Mouse (Mus musculus) left cerebral cortex, adult 8-10 months (tissue): ENCODE data around the gene March7. TPM values are rescaled to one million over a fixed set of nuclear protein-coding genes. Genes with fewer than 3 reads are reported as not detected.

Source experiments
- DNase-seq, 2 experiments: peaks; one replicate each; pipeline ENCODE4 v3.0.0; 2022; ENCODE audit warnings: low spot score in 2 of 2
- total RNA-seq, 4 experiments: library from RNA; stranded (reverse); gene quantifications; 2 replicates each; pipeline ENCODE4 v1.2.4; 2022

Gene March7
- total RNA-seq, result 10 to 100 TPM; 64.0 to 72.4 (median 66.5) TPM

DNA sequence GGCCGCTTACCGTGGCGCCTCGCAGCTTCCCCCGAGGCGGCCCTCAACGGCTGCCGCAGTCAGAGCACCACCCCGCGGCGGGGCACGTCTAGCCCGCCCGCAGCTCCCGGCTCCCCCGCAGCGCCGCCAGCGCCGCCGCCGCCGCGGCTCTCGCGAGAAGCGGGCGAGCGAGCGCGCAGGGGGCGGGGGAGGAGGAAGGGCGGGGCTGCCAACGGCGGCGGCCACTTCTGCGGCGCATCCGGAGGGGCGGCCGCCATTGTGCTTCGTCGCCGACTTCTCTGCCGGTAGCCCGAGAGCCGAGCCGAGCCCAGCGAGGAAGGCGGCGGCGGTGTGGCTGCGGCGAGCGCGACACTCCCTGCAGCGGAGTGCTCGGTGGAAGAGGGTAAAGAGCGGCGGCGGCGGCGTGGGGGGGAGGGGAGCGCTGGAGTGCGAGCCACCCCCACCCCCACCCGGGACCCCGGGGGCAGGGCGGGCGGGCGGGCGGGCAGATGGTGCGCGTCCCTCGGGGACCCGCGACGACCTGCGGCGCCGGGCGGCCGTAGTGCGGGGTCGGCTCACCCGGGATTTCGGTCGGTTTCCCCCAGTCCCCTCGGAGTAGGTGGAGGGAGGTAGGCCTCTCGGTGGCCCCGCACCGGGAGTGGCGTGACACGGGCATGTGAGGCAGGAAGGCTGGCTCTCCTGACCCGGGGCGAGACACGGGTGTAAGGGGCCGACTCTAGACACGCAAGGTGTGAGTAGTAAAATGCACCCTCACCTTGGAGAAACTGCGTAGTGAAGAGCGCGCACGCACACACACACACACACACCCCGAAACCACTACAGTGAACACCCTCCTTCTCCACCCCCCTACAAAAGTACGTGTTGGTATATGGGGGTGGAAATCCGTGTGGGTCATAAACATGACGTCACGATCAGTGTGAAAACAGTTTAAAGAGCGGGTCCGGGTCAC lies at the start of gene March7, which contains the start of gene Baz2b:
Gene March7 (plus strand): TSS at position 185 of the 949 bp plus-strand sequence.
Gene Baz2b (minus strand): TSS at position 137 of the 949 bp plus-strand sequence.
- peak; percentile 63 to 79 for DNase-seq

DNA sequence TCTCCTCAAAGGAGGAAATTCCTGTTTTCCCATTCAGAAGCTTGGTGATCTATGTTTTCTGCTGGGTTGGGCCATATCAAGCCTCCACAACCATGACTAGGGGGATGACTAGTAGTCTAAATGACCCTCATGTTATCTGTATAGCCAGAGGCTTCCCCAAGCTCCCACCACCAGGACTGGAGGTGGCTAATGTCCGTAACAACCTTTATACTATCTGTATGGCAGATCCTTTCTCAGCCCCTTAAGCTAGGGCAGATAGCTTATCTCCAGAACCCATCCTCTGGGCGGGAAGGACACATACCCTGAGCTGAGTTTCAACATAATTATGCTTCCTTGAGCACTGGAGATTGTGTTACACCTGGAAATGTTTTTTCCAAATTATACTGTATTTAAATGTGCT lies 45.9 kb upstream of the March7 start:
- DNase-seq, result no peak

DNA sequence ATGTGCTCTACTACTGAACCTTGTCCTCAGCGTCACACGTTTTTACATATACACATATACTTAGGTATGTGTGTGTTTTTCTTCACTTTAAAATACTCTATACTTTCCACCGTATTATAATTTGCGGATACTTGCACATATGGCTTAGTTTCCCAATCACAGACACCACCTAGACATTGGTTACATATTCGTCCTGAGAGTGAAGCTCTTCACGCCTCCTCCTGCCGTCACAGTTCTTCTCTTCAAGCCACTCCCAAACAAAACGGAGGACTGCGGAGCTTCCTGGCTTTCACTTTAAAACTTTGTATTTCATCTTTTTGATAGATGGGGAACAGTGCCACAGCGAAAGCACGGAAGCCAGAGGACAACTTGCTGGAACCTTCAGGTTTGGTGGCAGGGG lies 44.0 kb upstream of the March7 start:
- no peak for DNase-seq

DNA sequence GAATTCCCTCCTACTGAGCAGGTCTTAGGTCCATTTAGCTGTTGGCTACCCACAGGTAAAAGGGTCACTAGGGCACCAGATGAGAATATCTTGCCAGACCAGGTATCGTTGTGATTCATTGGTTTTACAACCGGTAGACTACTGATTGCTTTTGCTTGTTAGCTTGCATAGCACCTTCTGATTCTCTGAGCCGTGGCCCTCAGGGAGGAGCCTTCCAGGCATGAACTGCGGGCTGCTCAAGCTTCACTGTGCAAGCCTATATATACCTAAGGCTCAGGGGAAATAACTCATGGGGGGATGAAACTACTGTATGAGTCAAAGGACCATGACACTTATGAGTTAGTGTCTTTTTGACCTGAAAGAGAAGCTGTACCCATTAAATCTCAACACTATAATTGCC lies 42.8 kb upstream of the March7 start:
- no peak for DNase-seq

DNA sequence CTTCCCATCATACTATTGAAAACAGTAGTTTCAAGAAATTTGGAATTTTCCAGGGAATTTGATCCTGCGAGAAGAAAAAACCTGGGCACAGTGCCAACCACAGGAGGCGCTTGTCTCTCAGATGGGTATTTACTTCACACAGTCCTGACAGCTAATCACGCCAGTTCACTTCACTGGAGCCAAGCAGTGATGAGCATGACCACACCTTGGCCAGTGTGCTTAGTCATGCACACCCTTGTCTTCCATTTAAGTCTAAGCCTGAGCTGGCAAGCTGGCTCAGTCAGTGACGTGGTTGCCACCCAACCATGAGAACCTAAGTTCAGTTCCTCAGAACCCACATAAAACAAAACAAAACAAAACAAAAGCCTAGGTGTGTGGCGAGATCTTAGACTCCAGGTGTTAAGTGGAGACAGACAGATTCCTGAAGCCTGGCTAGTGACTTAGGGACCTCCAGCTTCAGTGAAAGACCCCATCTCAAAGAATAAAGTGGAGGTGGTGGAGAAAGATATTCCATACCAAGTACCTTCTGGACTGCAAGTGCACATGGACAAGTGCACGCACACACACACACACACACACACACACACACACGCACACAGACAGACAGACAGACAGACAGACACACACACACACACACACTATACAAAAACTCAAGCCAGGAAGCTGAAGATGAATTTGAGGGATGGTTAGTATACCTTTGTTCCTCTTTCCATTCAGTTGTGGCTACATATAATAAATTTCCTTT lies 37.7 kb upstream of the March7 start:
- peak in 1 of 2 experiments; percentile 11 for DNase-seq

DNA sequence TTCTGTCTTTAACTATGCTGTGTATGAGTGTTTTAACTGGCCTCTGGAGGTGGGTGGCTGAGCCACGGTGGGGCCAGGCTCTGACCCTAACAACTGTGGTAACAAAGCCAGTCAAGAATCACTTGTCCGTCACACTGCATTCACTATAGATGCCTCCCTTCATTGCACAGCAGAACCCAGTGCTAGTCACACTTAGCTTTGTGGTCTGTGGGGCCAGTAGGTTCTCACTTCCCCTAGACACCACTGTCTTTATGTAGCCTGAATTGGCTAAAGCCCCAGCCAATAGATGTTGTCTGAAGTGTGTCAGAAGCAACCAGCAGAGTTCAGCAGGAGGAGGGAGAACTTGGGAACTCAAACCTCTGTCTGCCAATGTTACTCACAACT lies 37.2 kb upstream of the March7 start:
- no peak for DNase-seq

DNA sequence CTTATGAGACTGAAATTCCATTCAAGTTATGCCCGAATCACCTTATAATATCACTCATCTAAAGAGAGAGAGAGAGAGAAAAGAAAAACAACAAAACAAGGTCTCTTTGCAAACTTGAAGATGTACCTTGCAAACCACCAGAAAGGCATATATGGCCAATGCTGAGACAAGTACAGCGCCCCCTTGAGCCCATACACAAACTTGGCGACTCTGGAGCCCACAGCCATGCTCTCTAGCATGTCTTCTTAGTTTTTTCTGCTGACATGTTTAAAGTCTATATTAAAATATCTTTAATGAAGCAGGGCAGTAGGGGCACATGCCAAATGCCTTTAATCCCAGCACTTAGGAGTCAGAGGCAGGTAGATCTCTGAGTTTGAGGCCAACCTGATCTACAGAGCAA lies 36.5 kb upstream of the March7 start:
- DNase-seq, result no peak

DNA sequence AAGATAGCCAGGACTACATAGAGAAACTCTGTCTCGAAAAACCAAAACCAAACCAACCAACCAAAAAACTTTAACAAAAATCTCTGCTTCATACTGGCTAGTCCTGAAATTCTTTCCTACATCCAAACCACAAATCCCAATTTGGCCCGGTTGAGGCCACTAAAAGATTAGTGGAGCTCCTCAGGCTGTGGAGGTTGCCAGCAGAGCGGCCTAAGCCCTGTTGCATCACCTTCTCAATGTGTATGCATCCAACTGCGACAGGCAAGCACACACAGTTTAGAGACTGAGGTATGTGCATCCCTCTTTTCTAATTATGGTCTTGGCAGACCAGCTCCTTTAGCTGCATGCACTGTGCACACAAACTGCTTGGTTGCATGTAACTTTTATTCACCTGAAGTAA lies 36.1 kb upstream of the March7 start:
- DNase-seq, result no peak

DNA sequence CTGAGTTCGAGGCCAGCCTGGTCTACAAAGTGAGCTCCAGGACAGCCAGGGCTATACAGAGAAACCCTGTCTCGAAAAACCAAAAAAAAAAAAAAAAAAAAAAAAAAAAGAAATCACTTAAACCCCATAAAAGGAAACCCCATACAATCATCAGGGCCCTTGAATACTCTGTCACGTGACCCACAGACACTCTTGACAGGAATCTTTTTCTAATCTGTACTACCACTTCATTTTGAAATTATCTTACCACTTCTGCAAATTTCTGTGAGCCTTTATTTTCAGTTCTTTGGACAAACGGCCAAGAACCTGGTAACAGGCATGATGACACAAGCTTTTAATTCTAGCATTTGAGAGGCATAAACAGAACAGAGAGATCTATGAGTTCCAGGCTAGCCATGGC lies 34.6 kb upstream of the March7 start:
- DNase-seq, result no peak

DNA sequence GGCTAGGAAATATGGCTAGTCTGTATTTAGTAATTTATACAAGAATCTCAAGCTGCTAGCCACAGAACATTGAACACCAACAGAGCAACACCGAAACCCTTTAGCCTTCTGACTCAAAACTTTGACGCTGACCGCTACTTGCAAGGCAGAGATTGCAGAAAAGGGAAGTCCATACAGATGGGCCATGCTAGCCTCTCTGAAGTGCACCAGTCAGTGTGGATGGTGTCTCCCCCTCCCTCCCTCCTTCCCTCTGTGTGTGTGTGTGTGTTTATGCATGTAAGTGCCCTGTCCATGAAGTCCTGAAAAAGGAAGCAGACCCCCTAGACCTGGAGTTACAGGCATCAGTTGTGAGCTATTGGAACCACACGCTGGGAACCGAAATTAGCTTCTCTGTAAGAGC lies 33.6 kb upstream of the March7 start:
- no peak for DNase-seq

DNA sequence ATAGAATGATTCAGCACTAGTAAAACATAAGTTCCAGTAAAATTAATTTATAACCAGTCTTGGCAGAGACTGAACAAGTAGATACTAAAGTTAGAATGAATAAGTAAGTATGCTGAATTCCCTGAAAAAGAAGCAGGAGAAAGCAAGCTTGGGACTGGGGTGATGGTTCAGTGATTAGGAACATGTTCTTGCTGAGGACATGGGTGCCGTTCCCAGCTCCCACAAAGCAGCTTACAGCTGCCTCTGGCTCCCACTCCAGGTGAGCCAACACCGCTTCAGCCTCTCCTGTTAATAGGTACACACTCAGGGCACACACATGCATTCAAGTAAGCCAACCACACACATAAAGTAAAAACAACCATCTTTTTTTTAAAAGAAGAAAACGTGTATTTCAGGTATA lies 32.2 kb upstream of the March7 start:
- DNase-seq, result no peak

DNA sequence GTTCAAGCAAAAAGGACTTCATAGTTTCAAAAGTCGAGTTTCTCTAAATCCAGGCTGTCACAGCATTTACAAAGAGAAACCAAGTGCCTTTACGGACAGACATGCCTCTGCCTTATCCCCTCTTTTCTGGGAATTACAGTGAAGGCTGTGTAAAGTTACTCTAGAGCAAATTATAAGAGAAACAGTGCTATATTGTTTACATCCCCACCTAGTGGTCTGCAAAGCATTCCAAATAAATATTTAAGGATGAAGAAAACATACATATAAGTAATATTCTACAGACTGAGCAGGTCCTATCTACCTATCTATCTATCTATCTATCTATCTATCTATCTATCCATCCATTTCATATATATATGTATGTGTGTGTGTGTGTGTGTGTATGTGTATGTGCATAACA lies 28.0 kb upstream of the March7 start:
- no peak for DNase-seq

DNA sequence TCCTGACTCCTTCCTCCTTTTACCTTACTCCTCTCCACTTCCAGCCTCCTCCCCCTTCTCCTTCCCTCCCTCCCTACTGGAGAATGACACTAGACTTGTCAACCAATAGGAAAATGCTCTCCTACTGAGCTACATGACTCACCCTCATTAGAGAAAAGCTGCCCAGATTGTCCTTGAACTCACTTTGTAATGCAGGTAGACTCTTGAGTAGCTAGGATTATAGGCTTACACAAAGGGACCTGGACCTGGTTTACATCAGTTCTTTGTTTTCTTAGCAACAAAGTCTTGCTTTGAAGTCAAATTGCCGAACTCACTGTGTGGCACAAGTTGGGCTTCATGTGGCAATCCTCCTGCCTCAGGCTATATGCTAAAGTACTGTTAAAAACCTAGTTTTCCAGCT lies 12.8 kb upstream of the March7 start:
- no peak for DNase-seq

DNA sequence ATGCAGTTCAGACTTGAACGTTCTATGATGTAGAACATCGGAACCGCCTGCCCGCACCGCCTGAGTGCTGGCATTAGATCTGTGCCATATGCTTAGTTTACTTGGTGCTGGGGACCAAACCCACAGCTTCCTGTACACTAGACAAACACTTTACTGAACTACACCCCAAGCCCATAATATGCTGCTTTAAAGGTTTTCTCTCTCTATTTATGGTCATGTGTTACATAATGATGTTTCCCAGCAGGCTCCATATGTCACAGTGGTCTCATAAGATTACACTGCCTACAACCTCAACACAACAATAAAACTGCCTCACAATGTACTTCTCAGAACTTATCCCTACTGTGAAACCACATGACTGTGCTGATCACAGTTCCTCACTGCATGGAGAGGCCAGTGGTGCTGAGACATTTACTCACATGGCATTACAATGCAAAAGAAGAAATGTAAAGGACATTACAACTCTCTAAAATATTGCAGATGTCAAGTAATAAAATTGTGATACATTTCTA lies 9.6 kb upstream of the March7 start:
- DNase-seq, result no peak

DNA sequence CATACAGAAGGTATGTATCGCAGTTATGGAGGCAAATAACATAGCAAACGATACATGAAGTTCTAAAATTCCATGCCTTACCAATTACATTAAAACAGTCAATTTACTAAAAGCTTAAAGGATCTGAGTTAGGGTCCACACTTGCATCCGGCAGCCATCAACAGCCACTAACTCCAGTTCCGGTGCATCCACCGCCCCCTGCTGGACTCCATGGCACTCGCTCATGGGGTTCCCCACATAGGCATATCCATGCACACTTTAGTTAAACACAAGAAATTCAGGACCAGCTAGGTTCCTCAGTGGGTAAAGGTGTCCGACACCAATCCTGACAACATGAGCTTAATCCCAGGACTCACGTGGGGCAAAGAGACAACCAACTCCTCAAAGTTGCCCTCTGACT lies 9.0 kb upstream of the March7 start:
- no peak for DNase-seq

DNA sequence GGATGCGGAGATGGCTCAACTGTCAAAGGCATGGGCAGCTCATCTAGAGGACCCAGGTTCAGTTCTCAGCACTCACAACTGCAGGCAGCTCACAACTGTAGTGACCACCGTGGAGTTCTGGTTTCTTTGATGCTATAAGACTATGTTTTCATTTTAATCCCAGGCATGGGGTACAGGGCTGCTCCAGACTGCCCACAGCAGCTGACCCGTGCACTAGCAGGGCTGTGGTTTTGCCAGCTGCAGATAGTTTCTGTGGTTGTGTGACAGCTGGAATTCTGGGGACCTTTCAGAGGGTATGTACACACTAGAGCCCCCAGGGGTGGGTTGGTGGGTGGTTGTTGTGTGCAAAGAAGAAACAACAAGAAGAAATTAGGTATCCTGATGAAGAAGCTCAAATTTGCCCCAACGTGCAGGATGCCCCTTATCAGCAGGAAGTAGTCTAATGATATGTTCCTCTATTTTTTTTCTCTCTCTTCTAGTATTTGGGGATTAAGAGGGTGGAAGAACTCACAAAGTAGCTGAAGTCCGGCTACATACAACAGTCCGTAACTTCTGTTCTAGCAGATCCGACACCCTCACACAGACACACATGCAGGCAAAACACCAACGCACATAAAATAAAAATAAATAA lies 6.7 kb upstream of the March7 start:
- no peak for DNase-seq

DNA sequence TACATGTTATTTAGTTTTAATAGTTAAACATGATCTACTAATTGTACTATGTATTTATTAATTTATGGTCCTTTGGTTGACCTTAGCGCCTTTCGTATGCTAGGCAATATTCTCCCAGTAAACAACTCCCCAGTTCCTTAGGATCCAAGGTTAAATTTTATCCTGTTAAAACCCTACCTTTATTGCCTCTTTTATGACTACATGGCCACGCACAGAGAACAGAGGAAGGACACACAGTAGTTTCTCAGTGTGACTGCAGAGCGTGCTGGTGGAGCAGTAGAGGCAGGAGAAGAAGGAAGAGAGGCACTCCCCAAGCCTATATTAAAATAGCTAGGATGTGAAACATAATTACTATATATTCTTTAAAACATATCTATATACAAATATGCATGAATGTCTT lies 6.0 kb upstream of the March7 start:
- no peak for DNase-seq

DNA sequence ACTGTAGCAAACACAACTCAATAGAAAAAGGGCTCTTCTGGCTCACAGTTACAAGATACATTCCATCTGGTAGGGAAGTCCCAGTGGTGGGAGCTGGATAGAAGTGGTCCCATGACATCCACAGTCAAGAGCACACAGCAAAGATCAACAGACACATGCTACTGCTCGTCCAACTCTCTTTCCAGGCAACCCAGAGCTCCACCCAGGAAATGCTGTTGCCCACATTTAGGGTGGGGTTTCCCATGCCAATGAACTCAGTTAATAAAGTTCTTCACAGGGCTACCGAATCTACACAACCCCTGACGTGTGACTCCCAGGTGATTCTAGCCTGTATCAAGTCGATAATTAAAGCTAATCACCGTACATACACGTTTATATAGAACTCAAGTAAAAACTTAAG lies 5.5 kb upstream of the March7 start:
- DNase-seq, result no peak

DNA sequence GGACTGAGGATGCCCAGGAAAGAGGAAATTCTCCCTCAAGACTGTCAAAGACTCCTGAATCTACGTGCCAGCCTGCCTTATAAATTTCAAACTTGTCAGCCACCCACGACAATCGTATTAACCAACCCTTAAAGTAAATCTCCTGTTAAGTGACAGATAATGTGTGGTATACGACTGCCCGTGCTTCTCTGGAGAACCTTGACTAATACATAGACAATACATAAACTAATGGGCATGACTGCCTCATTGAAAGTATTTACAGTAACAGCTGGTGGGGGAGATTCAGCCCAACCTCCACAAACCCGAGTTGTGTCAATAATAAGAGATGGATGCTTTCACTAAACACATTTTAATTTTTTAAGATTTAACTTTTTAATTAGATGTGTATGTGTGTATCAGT lies 3.9 kb upstream of the March7 start:
- DNase-seq, result no peak

DNA sequence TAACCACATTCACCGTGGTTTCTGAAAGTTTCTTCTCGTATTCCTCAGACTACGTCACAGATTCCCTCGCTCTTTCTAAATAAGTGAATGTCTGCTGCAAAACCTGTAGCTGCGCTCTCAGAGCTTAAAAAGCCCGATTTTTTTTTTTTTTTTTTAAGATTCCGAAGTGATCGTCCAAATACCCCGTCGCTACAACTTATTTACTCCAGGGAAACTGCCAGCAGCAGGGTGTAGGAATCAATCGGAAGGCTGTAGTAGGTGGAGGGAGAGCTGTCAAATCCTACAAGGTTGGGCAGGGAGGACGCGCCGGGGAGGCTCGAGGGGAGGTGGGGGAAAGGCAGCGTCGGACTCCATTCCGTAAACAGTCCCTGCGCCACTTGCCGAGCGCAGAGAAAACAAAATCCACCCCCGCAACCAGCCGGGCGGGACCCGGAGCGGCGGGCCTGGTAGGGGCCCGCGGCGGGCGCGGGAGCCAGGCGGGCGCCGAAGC lies 520 bp upstream of the March7 start:
- peak; percentile 21 to 44 for DNase-seq

DNA sequence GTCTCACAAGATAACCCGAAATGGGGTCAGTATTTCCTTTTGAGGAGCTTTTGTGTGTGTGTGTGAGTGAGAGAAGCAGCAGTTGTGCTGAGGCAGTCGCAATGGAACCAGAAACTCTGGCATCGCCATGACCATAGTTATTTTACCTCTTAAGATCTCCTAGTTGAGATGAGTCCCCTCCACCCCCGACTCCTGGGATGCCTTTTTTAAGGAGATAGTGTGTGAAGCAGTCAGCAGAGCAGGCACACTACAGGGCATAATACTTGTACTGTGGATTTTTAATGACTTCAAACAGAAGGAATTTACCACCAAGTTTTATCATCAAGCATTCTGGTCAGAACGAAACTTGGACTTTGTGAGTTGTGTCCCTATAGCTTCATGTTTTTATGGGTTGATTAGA lies 1.1 kb downstream of the March7 start:
- DNase-seq, result no peak

DNA sequence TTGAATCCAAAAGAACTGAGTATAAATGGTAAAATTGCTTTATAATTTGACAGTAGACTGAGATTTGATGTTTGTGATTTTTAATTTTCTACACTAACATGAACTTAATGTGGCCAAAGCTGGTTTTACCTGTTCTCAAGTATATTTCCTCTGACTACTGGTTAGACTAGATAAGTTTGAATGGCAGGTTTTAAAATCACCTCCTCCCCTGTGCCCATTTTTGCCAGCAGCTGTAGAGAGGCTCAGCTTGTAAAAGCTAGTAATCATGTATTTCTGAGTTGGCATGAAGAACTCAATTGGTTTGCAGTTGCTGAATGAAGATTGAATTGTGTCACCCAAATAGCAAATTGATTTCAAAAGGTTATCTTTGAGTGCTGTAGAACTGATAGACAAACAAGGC lies 2.8 kb downstream of the March7 start:
- no peak for DNase-seq
